Mouse (Mus musculus): ENCODE measurements at regions not wholly inside any gene's neighbourhood (a gene's known extent, or its start where the extent isn't known, plus 50 kb on each side); places are given as distances from the start of the nearest gene placed in this dataset.

DNA sequence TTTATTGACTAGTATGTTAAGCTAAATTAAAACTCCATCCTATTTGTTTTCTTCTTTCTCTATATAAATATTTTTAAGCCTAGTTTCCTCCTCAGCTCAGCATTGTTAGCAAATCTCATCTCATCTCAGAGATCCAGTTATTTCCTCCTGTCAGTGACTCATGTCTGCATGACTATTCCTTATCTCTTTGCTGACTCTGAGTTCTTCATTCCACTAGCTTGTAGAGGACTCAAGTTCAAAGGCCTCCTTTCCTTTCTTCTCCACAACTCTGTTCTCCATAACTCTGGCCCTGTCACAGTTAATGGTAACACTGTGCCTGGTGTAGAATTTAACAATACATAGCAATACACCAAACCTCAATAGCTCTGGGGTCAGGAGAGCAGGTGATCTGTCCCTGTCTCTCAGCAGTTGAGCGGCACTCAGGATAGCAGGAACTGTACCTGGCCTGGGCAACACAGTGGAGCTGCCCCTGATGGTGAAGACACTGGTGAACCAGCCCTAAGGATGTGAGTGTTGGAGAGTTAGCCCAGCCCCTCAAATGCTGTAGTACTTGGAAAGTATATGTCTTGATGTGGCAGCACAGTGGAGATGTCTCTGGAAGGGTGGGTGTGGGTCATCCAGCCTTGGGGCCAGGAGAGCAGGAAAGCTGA, 213.3 kb upstream of the Atp10a start:
- TF ChIP-seq CTCF (IDR thresholded peaks at IDR 0.05; ENCODE audit: low read depth, low read length) = no peak
- TF ChIP-seq POLR2A (IDR thresholded peaks at IDR 0.05; ENCODE audit: borderline replicate concordance, low read depth, low read length) = no peak

All from bone marrow macrophage, adult 2 months (primary cell).